Mouse (Mus musculus): ENCODE data around the gene Scnm1. TPM values are rescaled to one million over a fixed set of nuclear protein-coding genes. Genes with fewer than 3 reads are reported as not detected.

Scnm1 gene
- polyA plus RNA-seq, 1 experiment from 2014 or later = 23.7 TPM

- peaks cover 32% of the 10 kb centered on the region for H3K27me3 ChIP-seq (ENCODE audit: insufficient read depth, low read length)
- no peak overlapping the region for H3K4me2 ChIP-seq (ENCODE audit: low read depth, low read length)
- H3K36me3 ChIP-seq (replicated peaks; ENCODE audit: insufficient read depth, low read length) = no peaks in the 10 kb centered on the region
- TF ChIP-seq CTCF (IDR thresholded peaks at IDR 0.05; ENCODE audit: low read depth) (no peak), EP300 (IDR thresholded peaks at IDR 0.05; ENCODE audit: low read depth) (no peak)
- no peaks in the 10 kb centered on the region for H3K9me3 ChIP-seq (ENCODE audit: low read length)
- DNase-seq (no peak), ATAC-seq (no peak)
- H3K9ac ChIP-seq (replicated peaks) = no peak overlapping the region
- H3K4me3 ChIP-seq (ENCODE audit: low read depth, low read length) = no peak overlapping the region
- WGBS (ENCODE audit: insufficient replicate concordance) = 74% methylated on average over 5 of the region's 5 CpGs
- H3K4me1 ChIP-seq (ENCODE audit: insufficient read depth) = peaks cover 8% of the 10 kb centered on the region; the same call in 1 of the 2 replicates
- H3K27ac ChIP-seq (ENCODE audit: low read depth) = no peak overlapping the region
These were observed 30.4 kb upstream of the Scnm1 start for GRCm38 (mm10) chr3:95164256-95164550.

GRCm38 (mm10) chr3:95163419-95164255, 29.8 kb upstream of the Scnm1 start:
- ATAC-seq (no peak), DNase-seq (no peak)
- WGBS (ENCODE audit: insufficient replicate concordance) = 75% methylated on average over 11 of the region's 11 CpGs
- no peaks in the 10 kb centered on the region for H3K9me3 ChIP-seq (ENCODE audit: low read length)
- no peak overlapping the region for H3K27ac ChIP-seq (ENCODE audit: low read depth)
- H3K9ac ChIP-seq (replicated peaks) = no peak overlapping the region
- peak overlapping the region; percentile 18; the same call in 1 of the 2 replicates for H3K4me2 ChIP-seq (ENCODE audit: low read depth, low read length)
- peaks cover 8% of the 10 kb centered on the region; the same call in 1 of the 2 replicates for H3K4me1 ChIP-seq (ENCODE audit: insufficient read depth)
- peaks cover 32% of the 10 kb centered on the region for H3K27me3 ChIP-seq (ENCODE audit: insufficient read depth, low read length)
- no peak for TF ChIP-seq EP300 (IDR thresholded peaks at IDR 0.05; ENCODE audit: low read depth)
- no peak for TF ChIP-seq CTCF (IDR thresholded peaks at IDR 0.05; ENCODE audit: low read depth)
- no peaks in the 10 kb centered on the region for H3K36me3 ChIP-seq (replicated peaks; ENCODE audit: insufficient read depth, low read length)
- no peak overlapping the region for H3K4me3 ChIP-seq (ENCODE audit: low read depth, low read length)

- DNase-seq (no peak), ATAC-seq (no peak)
- WGBS (ENCODE audit: insufficient replicate concordance) = 59% methylated on average over 2 of the region's 2 CpGs
- H3K27me3 ChIP-seq (ENCODE audit: insufficient read depth, low read length) = peaks cover 32% of the 10 kb centered on the region
- no peak overlapping the region for H3K27ac ChIP-seq (ENCODE audit: low read depth)
- no peak overlapping the region for H3K4me2 ChIP-seq (ENCODE audit: low read depth, low read length)
- H3K9me3 ChIP-seq (ENCODE audit: low read length) = no peaks in the 10 kb centered on the region
- H3K4me3 ChIP-seq (ENCODE audit: low read depth, low read length) = no peak overlapping the region
- peaks cover 8% of the 10 kb centered on the region; the same call in 1 of the 2 replicates for H3K4me1 ChIP-seq (ENCODE audit: insufficient read depth)
- TF ChIP-seq EP300 (IDR thresholded peaks at IDR 0.05; ENCODE audit: low read depth) (no peak), CTCF (IDR thresholded peaks at IDR 0.05; ENCODE audit: low read depth) (no peak)
- H3K9ac ChIP-seq (replicated peaks) = no peak overlapping the region
- no peaks in the 10 kb centered on the region for H3K36me3 ChIP-seq (replicated peaks; ENCODE audit: insufficient read depth, low read length)
These were observed 28.5 kb upstream of the Scnm1 start for GRCm38 (mm10) chr3:95162345-95162628.

- Histone ChIP-seq H3K4me3 (ENCODE audit: low read depth, low read length) (peak overlapping the region; percentile 63; the same call in 1 of the 2 replicates), H3K4me2 (ENCODE audit: low read depth, low read length) (0 out of 2 replicates have a peak overlapping the region, but pooled peaks have one; percentile 98)
These were observed 28.0 kb upstream of the Scnm1 start for GRCm38 (mm10) chr3:95161618-95162344.

GRCm38 (mm10) chr3:95161041-95161551, 27.3 kb upstream of the Scnm1 start:
- no peak for ATAC-seq
- 4% methylated on average over 29 of the region's 30 CpGs for WGBS (ENCODE audit: insufficient replicate concordance)
- no peak overlapping the region for H3K27ac ChIP-seq (ENCODE audit: low read depth)
- H3K36me3 ChIP-seq (replicated peaks; ENCODE audit: insufficient read depth, low read length) = no peaks in the 10 kb centered on the region
- no peak for DNase-seq
- peaks cover 8% of the 10 kb centered on the region; the same call in 1 of the 2 replicates for H3K4me1 ChIP-seq (ENCODE audit: insufficient read depth)
- H3K9ac ChIP-seq (replicated peaks) = no peak overlapping the region; the same call in 1 of the 2 replicates
- peak overlapping the region; percentile 98 for H3K4me2 ChIP-seq (ENCODE audit: low read depth, low read length)
- peaks cover 32% of the 10 kb centered on the region for H3K27me3 ChIP-seq (ENCODE audit: insufficient read depth, low read length)
- TF ChIP-seq EP300 (IDR thresholded peaks at IDR 0.05; ENCODE audit: low read depth) (no peak), CTCF (IDR thresholded peaks at IDR 0.05; ENCODE audit: low read depth) (no peak)
- H3K9me3 ChIP-seq (ENCODE audit: low read length) = no peaks in the 10 kb centered on the region
- peak overlapping the region; percentile 63 for H3K4me3 ChIP-seq (ENCODE audit: low read depth, low read length)

More at GRCm38 (mm10) chr3:95161618-95162344, 28.0 kb upstream of the Scnm1 start:
- peaks cover 8% of the 10 kb centered on the region; the same call in 1 of the 2 replicates for H3K4me1 ChIP-seq (ENCODE audit: insufficient read depth)
- ATAC-seq (no peak), DNase-seq (no peak)
- H3K27ac ChIP-seq (ENCODE audit: low read depth) = no peak overlapping the region
- peaks cover 32% of the 10 kb centered on the region for H3K27me3 ChIP-seq (ENCODE audit: insufficient read depth, low read length)
- H3K36me3 ChIP-seq (replicated peaks; ENCODE audit: insufficient read depth, low read length) = no peaks in the 10 kb centered on the region
- TF ChIP-seq EP300 (IDR thresholded peaks at IDR 0.05; ENCODE audit: low read depth) = no peak
- no peak for TF ChIP-seq CTCF (IDR thresholded peaks at IDR 0.05; ENCODE audit: low read depth)
- H3K9ac ChIP-seq (replicated peaks) = no peak overlapping the region; the same call in 1 of the 2 replicates
- no peaks in the 10 kb centered on the region for H3K9me3 ChIP-seq (ENCODE audit: low read length)
- 19% methylated on average over 9 of the region's 9 CpGs for WGBS (ENCODE audit: insufficient replicate concordance)
